In the genomic region with DNA sequence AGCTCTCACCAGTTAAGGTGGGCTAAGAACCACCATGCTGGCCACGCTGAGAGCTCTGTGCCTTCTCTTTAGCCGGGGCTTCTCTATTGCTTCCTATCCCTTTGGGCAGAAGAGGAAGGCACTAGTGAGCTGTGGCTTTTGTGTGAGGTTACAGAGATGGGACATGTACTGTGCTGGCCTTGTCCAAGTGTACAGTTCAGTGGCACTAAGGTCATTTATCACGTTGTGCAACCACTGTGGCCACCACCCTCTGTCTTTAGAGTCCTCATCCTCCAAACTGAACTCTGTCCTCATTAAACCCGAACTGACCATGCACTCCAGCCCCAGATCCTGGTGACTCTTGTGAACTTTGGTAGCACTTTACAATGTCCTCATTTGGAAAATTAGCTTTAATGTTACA, we compare ENCODE assay signal across 13 mouse cellular contexts. TPM values are rescaled to one million over a fixed set of nuclear protein-coding genes. Genes with fewer than 3 reads are reported as not detected.
A peak's percentile ranks its signal among the peaks of the same experiment; 100 is the strongest.
DNase-seq lines count a peak whose midpoint lies in the region; ATAC-seq and TF ChIP-seq lines count a peak whose summit lies in the region.
"Had no signal": no experiment of that assay in that cellular context is flagged by ENCODE, and none has a peak within 500 bp of the region (broad histone marks: within the 10 kb centered on the region; RNA-seq: fewer than 3 reads in every experiment).

No protein-coding gene starts in this region.

- H3K36me3 ChIP-seq in hindbrain, embryonic 10.5 days, result no peaks in the 10 kb centered on the region
- no peaks in the 10 kb centered on the region for H3K36me3 ChIP-seq in hindbrain, embryonic 16.5 days (ENCODE audit: control insufficient read depth, insufficient read depth, low read length)
- H3K36me3 ChIP-seq in lung, postnatal 0 days (ENCODE audit: insufficient read depth, low read length), result no peaks in the 10 kb centered on the region; the same call in 1 of the 2 replicates
- no peaks in the 10 kb centered on the region for H3K36me3 ChIP-seq in liver, embryonic 11.5 days (ENCODE audit: control insufficient read depth, insufficient read depth, low read length)
- H3K36me3 ChIP-seq: hindbrain, embryonic 12.5 days had no signal

- no peak for TF ChIP-seq CTCF in lung, postnatal 0 days (IDR thresholded peaks at IDR 0.05)

- TF ChIP-seq EP300 in lung, postnatal 0 days (IDR thresholded peaks at IDR 0.05), result no peak

- H3K4me1 ChIP-seq in hindbrain, embryonic 10.5 days (replicated peaks), result peaks cover 47% of the 10 kb centered on the region
- peaks cover 10% of the 10 kb centered on the region for H3K4me1 ChIP-seq in hindbrain, embryonic 16.5 days (ENCODE audit: control insufficient read depth, insufficient read depth, low read depth, low read length)
- H3K4me1 ChIP-seq in lung, postnatal 0 days (ENCODE audit: insufficient read depth, low read depth, low read length), result peaks cover 20% of the 10 kb centered on the region; the same call in 1 of the 2 replicates
- H3K4me1 ChIP-seq in liver, embryonic 11.5 days (replicated peaks; ENCODE audit: control insufficient read depth, insufficient read depth, low read length), result peaks cover 23% of the 10 kb centered on the region

- H3K4me2 ChIP-seq in hindbrain, embryonic 16.5 days (ENCODE audit: low read length), result no peak overlapping the region
- no peak overlapping the region for H3K4me2 ChIP-seq in lung, postnatal 0 days (replicated peaks; ENCODE audit: low read depth, low read length)
- no peak overlapping the region; the same call in 1 of the 2 replicates for H3K4me2 ChIP-seq in liver, embryonic 11.5 days
- H3K4me2 ChIP-seq: hindbrain, embryonic 12.5 days had no signal

- no peak for ATAC-seq in hindbrain, embryonic 16.5 days
- 0 out of 2 replicates have a peak, but pooled peaks have one; percentile 14 for ATAC-seq in lung, postnatal 0 days
- ATAC-seq in liver, embryonic 11.5 days (replicated peaks; ENCODE audit: low FRiP score), result peak; percentile 66; the same call in 1 of the 2 replicates
- ATAC-seq: forebrain, embryonic 16.5 days had no signal

- no peaks in the 10 kb centered on the region for H3K9me3 ChIP-seq in hindbrain, embryonic 10.5 days
- H3K9me3 ChIP-seq in hindbrain, embryonic 16.5 days (ENCODE audit: control insufficient read depth, low read length), result no peaks in the 10 kb centered on the region
- H3K9me3 ChIP-seq in lung, postnatal 0 days (ENCODE audit: low read length), result no peaks in the 10 kb centered on the region
- H3K9me3 ChIP-seq in liver, embryonic 11.5 days (ENCODE audit: control insufficient read depth, low read length), result no peaks in the 10 kb centered on the region
- H3K9me3 ChIP-seq: hindbrain, embryonic 12.5 days had no signal

- no peak for DNase-seq in hindbrain, embryonic 10.5 days (ENCODE audit: low spot score)
- no peak for DNase-seq in lung, postnatal 0 days (ENCODE audit: low spot score)
- DNase-seq in lung, postnatal 14 days, result no peak
- DNase-seq in adrenal gland, postnatal 36 days, result peak; percentile 63 to 68
- no peak for DNase-seq in liver, embryonic 11.5 days (ENCODE audit: low spot score)
- no peak for DNase-seq in frontal cortex, postnatal 25 days (ENCODE audit: low spot score in 2 of 2)
- DNase-seq in thymus, postnatal 4 days, result no peak
- DNase-seq: cerebellum, postnatal 14 days; right cerebral cortex, postnatal 25 days had no signal

- H3K27ac ChIP-seq in hindbrain, embryonic 10.5 days, result peak overlapping the region; percentile 66
- no peak overlapping the region for H3K27ac ChIP-seq in hindbrain, embryonic 16.5 days (ENCODE audit: low read depth, low read length)
- no peak overlapping the region for H3K27ac ChIP-seq in lung, postnatal 0 days (ENCODE audit: low read length)
- H3K27ac ChIP-seq in liver, embryonic 11.5 days (ENCODE audit: low read depth, low read length), result peak overlapping the region; percentile 64
- H3K27ac ChIP-seq: macrophage had no signal

- WGBS in hindbrain, embryonic 10.5 days, result 85% methylated on average over 4 of the region's 4 CpGs
- 94% methylated on average over 4 of the region's 4 CpGs for WGBS in hindbrain, embryonic 16.5 days
- 70% methylated on average over 4 of the region's 4 CpGs for WGBS in lung, postnatal 0 days
- WGBS in liver, embryonic 11.5 days, result 50% methylated on average over 4 of the region's 4 CpGs

- H3K27me3 ChIP-seq in hindbrain, embryonic 10.5 days (ENCODE audit: insufficient read depth, poor library complexity, severe bottlenecking), result no peaks in the 10 kb centered on the region
- no peaks in the 10 kb centered on the region for H3K27me3 ChIP-seq in hindbrain, embryonic 16.5 days (replicated peaks; ENCODE audit: control insufficient read depth, insufficient read depth, low read length)
- H3K27me3 ChIP-seq in lung, postnatal 0 days (replicated peaks; ENCODE audit: insufficient read depth, low read length), result no peaks in the 10 kb centered on the region
- H3K27me3 ChIP-seq in liver, embryonic 11.5 days (replicated peaks; ENCODE audit: control insufficient read depth, insufficient read depth, low read length), result no peaks in the 10 kb centered on the region
- H3K27me3 ChIP-seq: hindbrain, embryonic 12.5 days had no signal

- no peak overlapping the region for H3K9ac ChIP-seq in hindbrain, embryonic 16.5 days (ENCODE audit: low read depth, low read length)
- no peak overlapping the region for H3K9ac ChIP-seq in lung, postnatal 0 days (replicated peaks; ENCODE audit: low read depth)
- H3K9ac ChIP-seq in liver, embryonic 11.5 days (ENCODE audit: low read depth, low read length), result no peak overlapping the region
- H3K9ac ChIP-seq: hindbrain, embryonic 12.5 days had no signal

- no peak overlapping the region for H3K4me3 ChIP-seq in hindbrain, embryonic 10.5 days
- H3K4me3 ChIP-seq in hindbrain, embryonic 16.5 days (ENCODE audit: low read length), result no peak overlapping the region
- no peak overlapping the region for H3K4me3 ChIP-seq in lung, postnatal 0 days (ENCODE audit: low read depth, low read length)
- no peak overlapping the region for H3K4me3 ChIP-seq in liver, embryonic 11.5 days (ENCODE audit: low read depth, low read length)
- H3K4me3 ChIP-seq: hindbrain, embryonic 12.5 days had no signal

RNA-seq across cellular contexts. Expression of gene Pitpnm2, which starts 23.1 kb away (rescaled TPM):
- polyA plus RNA-seq in hindbrain, embryonic 10.5 days (2016; fragmentation: Nextera tagmentation; extraction: Ambion mirVana), result 3.2 and 3.6 TPM in 2 replicates
- polyA plus RNA-seq in hindbrain, embryonic 16.5 days (2015; fragmentation: Nextera tagmentation; extraction: Ambion mirVana), result 8.4 and 9.8 TPM in 2 replicates
- polyA plus RNA-seq in lung, postnatal 0 days (2015; fragmentation: Nextera tagmentation; extraction: Ambion mirVana), result 9.2 and 10.5 TPM in 2 replicates
- total RNA-seq in adrenal gland, postnatal 36 days (2021), result 10 to 100 TPM; 50.0 to 57.2 TPM
- 5.1 and 5.9 TPM in 2 replicates for polyA plus RNA-seq in liver, embryonic 11.5 days (2014; fragmentation: Nextera tagmentation; extraction: Ambion mirVana)

Comparison
In these comparisons a context has a peak if more than half of its experiments do, and no peak if none do; other contexts are left out.
1. H3K27ac ChIP-seq: peak in hindbrain, embryonic 10.5 days (single experiment) and liver, embryonic 11.5 days (single experiment); none in hindbrain, embryonic 16.5 days (single experiment) and lung, postnatal 0 days (single experiment).
2. DNase-seq: peak in adrenal gland, postnatal 36 days (2 of 2); none in hindbrain, embryonic 10.5 days (single experiment), lung, postnatal 0 days (single experiment), lung, postnatal 14 days (single experiment), liver, embryonic 11.5 days (single experiment), frontal cortex, postnatal 25 days (0 of 2) and thymus, postnatal 4 days (single experiment).